Mouse (Mus musculus): ENCODE data around the gene F11r.

- TF ChIP-seq CTCF (IDR thresholded peaks at IDR 0.05; ENCODE audit: low read depth) (no peak), EP300 (IDR thresholded peaks at IDR 0.05; ENCODE audit: low read depth) (no peak)
Measured at GRCm38 (mm10) chr1:171422504-171423095, 14.7 kb upstream of the F11r start.

Measured in heart, postnatal 0 days (tissue).